Mouse (Mus musculus): Measurements from ENCODE around the gene Olfm2. TPM values are rescaled to one million over a fixed set of nuclear protein-coding genes. Genes with fewer than 3 reads are reported as not detected.
A peak's percentile ranks its signal among the peaks of the same experiment; 100 is the strongest.

Olfm2 gene
- polyA plus RNA-seq, 1 experiment from 2014 or later: not detected

DNA sequence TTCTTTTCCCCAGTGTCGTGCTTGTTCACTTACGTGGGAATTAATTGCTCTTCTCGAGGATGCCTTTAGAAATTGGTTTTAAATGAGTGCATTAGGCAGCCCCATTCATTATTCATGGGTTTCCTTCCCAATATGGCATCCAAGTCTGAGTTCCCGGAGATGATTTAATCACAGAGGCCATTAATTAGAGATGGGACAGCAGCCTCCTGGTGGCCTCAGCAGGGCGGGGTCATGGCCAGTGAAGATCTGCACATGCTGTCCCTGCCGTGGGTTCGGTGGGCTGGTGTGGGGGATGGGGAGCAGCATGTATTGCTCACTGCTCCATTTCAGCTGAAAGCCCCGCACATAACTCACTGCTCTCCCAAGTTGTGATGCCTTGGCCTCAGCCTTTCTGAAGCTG is 80.2 kb downstream of the Olfm2 start:
- no peaks in the 10 kb centered on the region for H3K79me2 ChIP-seq (ENCODE audit: inconsistent target)
- H3K27ac ChIP-seq: no peak overlapping the region
- 70% methylated on average over 8 of the region's 8 CpGs for WGBS (ENCODE audit: missing documents)
- no peak overlapping the region for H3K4me3 ChIP-seq (ENCODE audit: inconsistent target)
- peaks cover 29% of the 10 kb centered on the region; the same call in 1 of the 2 replicates for H3K36me3 ChIP-seq (ENCODE audit: inconsistent target)

DNA sequence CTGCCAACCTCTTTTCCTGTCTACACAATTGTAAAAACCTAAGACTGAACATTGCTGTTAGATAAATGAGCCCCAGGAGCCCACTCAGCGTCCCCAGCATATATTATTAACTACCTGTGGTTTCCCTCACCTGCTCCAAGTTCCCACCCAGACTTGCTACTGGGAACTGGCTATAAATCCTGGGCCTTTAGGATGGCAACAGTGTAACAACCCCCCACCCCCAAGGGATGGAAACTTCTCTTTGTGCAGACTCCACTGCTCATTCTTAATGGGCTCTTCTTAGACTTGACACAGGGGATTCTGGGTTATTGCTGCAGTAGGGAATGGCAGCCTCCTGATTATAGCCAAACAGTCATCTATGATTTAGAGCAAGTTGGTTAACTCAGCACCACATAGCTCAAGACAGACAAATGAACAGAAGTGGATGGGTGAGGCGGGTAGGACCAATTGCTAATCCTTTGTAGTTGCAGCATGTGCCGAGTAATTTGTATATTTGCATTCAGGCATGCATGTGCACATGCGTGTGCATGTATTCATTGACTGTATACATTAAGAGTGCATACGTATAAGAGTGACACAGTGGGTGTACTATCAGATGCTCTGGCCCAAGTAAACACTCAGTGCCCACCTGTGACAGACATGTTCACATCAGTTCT is 81.0 kb downstream of the Olfm2 start:
- no peak overlapping the region for H3K27ac ChIP-seq
- H3K36me3 ChIP-seq (ENCODE audit: inconsistent target): peaks cover 32% of the 10 kb centered on the region; the same call in 1 of the 2 replicates
- H3K79me2 ChIP-seq (ENCODE audit: inconsistent target): no peaks in the 10 kb centered on the region; the same call in 1 of the 2 replicates
- H3K4me3 ChIP-seq (ENCODE audit: inconsistent target): no peak overlapping the region
- 94% methylated on average over 5 of the region's 5 CpGs for WGBS (ENCODE audit: missing documents)

DNA sequence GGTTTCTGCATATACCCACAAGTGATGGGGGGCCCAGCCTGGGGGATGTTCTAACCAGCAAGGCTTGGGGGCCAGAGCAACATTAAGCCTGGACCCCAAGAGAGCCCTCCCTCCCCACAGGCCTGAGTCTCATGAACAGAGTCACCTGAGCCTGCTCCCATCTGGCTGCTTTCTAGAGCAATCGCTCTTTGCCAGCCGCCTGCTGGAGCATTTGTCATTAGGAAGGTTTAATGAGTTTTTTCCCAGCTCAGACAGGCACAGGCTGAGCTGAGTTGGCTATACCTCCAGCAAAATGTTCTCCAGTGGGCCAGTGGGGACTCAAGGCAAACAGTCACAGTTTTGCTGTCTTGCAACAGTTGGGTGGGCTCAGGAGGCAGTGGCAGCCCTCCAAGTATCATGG is 81.8 kb downstream of the Olfm2 start:
- peaks cover 32% of the 10 kb centered on the region; the same call in 1 of the 2 replicates for H3K36me3 ChIP-seq (ENCODE audit: inconsistent target)
- H3K4me3 ChIP-seq (ENCODE audit: inconsistent target): no peak overlapping the region
- H3K27ac ChIP-seq: no peak overlapping the region
- peaks cover 2% of the 10 kb centered on the region; the same call in 1 of the 2 replicates for H3K79me2 ChIP-seq (ENCODE audit: inconsistent target)
- 96% methylated on average over 2 of the region's 2 CpGs for WGBS (ENCODE audit: missing documents)

DNA sequence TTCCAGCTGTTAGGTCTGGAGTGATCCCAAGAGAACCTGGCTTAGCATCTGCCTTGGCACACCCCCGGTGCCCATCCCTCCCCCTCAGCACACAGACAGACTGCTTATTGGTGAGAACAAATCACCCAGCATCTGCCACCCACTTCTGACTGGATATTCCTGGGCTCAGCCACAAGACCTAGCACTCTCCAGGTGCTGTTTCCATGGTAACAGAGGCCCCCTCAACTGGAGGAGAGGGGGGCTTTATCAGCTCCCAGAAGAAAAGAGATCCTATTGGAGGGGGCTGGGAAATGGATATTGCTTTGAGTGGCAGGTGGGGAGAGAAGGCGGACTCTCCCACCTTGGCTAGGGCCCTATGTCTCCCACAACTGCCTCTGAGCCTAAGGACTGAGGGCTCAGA is 82.2 kb downstream of the Olfm2 start:
- no peak overlapping the region for H3K4me3 ChIP-seq (ENCODE audit: inconsistent target)
- 93% methylated on average over 2 of the region's 2 CpGs for WGBS (ENCODE audit: missing documents)
- peaks cover 36% of the 10 kb centered on the region; the same call in 1 of the 2 replicates for H3K36me3 ChIP-seq (ENCODE audit: inconsistent target)
- H3K79me2 ChIP-seq (ENCODE audit: inconsistent target): peaks cover 6% of the 10 kb centered on the region; the same call in 1 of the 2 replicates
- H3K27ac ChIP-seq: no peak overlapping the region

DNA sequence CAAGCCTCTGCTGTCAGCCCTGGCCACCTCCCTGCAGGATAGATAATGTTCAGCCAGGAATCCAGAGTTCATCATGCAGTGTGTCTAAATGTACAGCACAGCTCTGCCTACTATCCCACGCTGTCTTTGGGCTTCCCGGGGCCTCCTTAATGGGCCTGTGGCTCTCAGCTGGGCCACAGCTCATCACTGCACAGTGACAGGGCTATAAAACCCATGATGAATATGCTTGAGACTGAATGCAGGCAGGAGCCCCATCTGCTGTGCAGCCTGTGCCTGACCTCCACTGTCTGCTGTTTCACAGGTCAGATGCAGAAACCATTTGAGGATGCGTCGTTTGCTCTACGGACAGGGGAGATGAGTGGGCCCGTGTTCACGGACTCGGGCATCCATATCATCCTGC is 83.3 kb downstream of the Olfm2 start:
- Histone ChIP-seq H3K79me2 (ENCODE audit: inconsistent target) (peaks cover 17% of the 10 kb centered on the region; the same call in 1 of the 2 replicates), H3K36me3 (ENCODE audit: inconsistent target) (peaks cover 47% of the 10 kb centered on the region; the same call in 1 of the 2 replicates), H3K27ac (no peak overlapping the region), H3K4me3 (ENCODE audit: inconsistent target) (no peak overlapping the region)
- 92% methylated on average over 7 of the region's 8 CpGs for WGBS (ENCODE audit: missing documents)

DNA sequence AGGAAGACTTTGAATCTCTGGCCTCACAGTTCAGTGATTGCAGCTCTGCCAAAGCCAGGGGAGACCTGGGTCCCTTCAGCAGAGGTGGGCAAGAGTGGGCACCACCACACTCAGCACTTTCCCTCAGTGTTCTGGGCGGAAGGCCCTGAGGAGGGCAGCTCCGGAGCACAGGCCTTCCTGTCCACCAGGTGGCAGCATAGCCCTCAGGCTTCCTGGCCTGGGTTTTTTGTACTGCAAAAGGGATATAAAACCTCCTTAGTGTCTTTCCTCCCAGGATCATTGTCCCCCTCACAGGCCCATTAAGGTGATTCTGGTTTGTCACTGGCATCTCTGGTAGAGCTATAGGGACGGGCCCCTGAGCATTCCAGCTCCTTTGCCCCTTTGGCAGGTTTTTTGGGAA is 83.8 kb downstream of the Olfm2 start:
- Histone ChIP-seq H3K79me2 (ENCODE audit: inconsistent target) (peaks cover 22% of the 10 kb centered on the region), H3K36me3 (ENCODE audit: inconsistent target) (peaks cover 53% of the 10 kb centered on the region), H3K27ac (no peak overlapping the region), H3K4me3 (ENCODE audit: inconsistent target) (no peak overlapping the region)
- WGBS (ENCODE audit: missing documents): 58% methylated on average over 3 of the region's 3 CpGs

DNA sequence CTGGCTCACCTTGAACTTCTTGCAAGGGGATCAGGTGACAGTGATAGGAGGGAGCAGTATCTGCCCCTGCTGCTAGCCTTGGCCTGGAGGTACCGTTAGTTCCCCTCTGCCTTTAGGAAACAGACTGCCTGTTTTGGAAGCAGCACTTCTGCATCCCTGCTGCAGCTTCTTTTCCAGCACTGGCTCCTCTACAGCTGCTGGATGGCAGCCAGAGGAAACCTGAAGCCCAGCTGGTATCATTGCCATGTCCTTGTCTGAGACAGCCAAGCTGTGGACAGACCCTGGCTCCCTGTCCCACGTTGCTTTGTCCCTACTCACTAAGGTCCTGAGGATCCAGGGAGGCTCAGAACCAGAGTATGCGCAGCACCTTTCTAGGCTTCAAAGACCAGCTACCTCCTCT is 88.6 kb downstream of the Olfm2 start:
- H3K79me2 ChIP-seq (ENCODE audit: inconsistent target): peaks cover 70% of the 10 kb centered on the region
- peaks cover 56% of the 10 kb centered on the region for H3K36me3 ChIP-seq (ENCODE audit: inconsistent target)
- WGBS (ENCODE audit: missing documents): 97% methylated on average over 3 of the region's 3 CpGs
- no peak overlapping the region for H3K4me3 ChIP-seq (ENCODE audit: inconsistent target)
- H3K27ac ChIP-seq: no peak overlapping the region

DNA sequence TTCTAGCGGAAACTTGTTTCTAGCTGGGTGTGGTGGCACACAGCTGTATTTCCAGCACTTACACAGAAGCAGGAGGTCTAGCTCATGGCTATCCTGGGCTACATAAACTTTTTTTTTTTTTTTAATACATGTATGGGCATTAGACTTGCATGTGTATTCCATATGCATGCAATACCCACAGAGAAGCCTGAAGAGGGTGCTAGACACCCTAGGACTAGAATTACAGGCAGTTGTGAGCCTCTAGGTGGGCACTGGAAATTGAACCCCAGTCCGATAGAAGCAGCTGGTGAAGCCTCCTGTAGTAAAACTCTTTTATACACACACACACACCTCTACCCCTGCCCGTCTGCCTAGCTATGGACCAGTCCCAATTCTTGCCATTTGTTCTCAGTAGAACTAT is 92.3 kb downstream of the Olfm2 start:
- Histone ChIP-seq H3K4me3 (ENCODE audit: inconsistent target) (no peak overlapping the region), H3K36me3 (ENCODE audit: inconsistent target) (peaks cover 37% of the 10 kb centered on the region), H3K27ac (no peak overlapping the region), H3K79me2 (ENCODE audit: inconsistent target) (peaks cover 69% of the 10 kb centered on the region)
- WGBS (ENCODE audit: missing documents): 98% methylated on average over 3 of the region's 3 CpGs

DNA sequence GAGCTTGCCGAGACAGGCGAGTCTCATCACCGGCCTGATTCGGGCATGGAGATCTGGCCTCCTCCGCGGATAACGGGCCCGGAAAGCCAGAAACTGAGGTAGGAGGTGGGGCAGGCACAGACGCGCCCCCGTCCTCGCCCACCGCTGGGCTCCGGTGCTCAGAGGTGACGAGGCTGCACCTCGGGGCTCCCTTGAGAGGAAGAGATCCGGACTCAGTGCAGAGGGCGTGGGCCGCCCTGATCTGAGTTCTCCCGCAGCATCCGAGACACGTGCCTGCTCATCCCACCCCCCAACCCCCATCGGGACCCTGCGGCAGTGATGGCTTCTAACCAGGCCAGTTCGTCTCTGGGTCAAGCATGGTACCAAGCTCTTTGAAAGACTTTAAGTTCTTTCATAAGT is 93.9 kb downstream of the Olfm2 start:
- Histone ChIP-seq H3K27ac (peak overlapping the region; percentile 12; the same call in 1 of the 2 replicates), H3K36me3 (ENCODE audit: inconsistent target) (peaks cover 22% of the 10 kb centered on the region)
- WGBS (ENCODE audit: missing documents): under 1% methylated on average over 25 of the region's 25 CpGs

DNA sequence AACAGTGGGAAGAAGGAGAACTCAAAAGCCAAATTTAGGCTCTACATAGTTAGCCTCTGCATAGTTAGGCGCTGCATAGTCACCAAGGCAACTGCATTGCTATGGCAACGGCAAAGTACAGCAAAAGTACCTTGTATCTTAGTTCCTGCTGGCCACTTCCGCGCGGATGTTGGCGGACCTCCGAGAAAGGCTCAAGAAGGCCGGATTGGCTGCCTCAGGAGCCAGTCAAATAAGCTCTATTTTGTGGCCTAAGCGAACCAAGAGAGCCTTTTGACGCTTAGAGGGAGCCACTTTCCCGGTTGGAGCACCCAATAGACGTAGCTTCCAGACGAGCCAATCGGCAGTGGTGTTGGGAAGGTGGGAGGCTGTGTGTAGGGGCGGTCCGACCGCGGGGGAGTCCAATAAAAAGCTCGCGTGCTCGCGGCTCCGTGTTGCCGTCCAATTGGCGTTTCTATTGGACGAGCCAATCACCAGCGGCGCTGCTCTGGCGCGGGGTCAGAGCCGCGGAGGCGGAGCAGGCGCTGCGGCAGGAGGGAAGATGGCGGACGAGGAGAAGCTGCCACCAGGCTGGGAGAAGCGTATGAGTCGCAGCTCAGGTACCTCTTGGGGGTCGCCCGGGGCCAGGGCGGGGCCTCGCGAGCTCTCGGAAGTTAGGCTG is 94.4 kb downstream of the Olfm2 start, which contains the start of gene Pin1:
TSS of gene Pin1 (plus strand) at position 494 of the 658 bp plus-strand sequence.
- Histone ChIP-seq H3K4me3 (ENCODE audit: inconsistent target) (peak within 1 kb of the TSS; percentile 80), H3K36me3 (ENCODE audit: inconsistent target) (peaks cover 22% of the 10 kb centered on the region; the same call in 1 of the 2 replicates), H3K79me2 (ENCODE audit: inconsistent target) (peaks cover 50% of the 10 kb centered on the region), H3K27ac (peak within 1 kb of the TSS; percentile 12; the same call in 1 of the 2 replicates)
- WGBS (ENCODE audit: missing documents): under 1% methylated on average over 45 of the region's 45 CpGs

More for the DNA sequence above, 93.9 kb downstream of the Olfm2 start:
- peak overlapping the region; percentile 80 for H3K4me3 ChIP-seq (ENCODE audit: inconsistent target)
- peaks cover 53% of the 10 kb centered on the region for H3K79me2 ChIP-seq (ENCODE audit: inconsistent target)

DNA sequence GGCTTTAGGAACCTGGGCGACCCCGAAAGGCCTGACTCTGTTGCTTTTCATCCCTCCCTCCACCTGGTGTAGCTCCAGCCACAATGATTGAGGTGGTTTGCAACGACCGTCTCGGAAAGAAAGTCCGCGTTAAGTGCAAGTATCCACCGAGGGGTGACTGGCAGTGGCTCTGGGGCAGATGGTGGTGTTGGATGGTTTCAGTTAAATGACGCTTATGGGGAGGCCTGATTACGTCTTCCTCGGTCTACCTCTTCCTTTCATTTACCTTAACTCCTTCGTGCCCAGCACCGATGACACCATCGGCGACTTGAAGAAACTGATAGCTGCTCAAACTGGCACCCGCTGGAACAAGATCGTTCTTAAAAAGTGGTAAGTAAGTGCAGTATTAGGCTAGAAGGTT is 101.0 kb downstream of the Olfm2 start:
- 3% methylated on average over 17 of the region's 17 CpGs for WGBS (ENCODE audit: missing documents)
- Histone ChIP-seq H3K79me2 (ENCODE audit: inconsistent target) (peaks cover 67% of the 10 kb centered on the region), H3K27ac (peak overlapping the region; percentile 83), H3K4me3 (ENCODE audit: inconsistent target) (peak overlapping the region; percentile 100), H3K36me3 (ENCODE audit: inconsistent target) (peaks cover 7% of the 10 kb centered on the region; the same call in 1 of the 2 replicates)

DNA sequence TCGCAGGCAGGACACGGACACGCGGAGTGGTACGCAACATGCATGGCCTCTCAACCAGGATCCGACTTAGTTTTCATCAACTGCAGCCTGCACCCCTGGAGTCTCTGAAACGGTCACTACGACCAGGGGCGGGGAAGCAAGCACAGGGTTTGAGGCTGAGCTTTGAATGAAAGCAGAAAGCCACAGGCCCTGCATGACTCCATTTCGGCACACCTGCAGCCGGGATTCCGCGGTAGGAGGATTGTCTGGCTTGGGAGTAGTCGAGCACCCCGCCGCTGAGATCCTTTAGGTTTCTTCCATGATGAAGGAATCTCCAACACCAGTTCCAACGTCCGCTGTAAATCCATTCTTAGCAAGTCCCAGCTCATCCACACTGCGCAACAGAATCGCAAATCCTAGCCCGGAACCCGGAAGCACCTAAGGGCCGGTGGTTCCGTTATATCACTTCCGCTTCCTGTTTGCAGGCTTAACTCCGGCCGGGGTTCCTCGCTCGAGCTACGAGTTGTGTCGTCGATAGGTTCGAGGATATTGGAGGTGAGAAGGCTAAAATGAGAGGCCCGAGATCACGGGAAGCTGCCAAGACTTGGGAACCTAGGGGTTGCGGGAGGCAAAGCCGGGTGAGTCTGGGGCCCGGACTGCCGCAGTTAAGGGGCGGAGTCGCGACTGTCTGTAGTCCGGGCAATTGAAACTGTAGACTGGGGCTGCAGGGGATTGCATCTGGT is 101.6 kb downstream of the Olfm2 start, which contains the start of gene Fbxl12:
TSS of gene Fbxl12 (minus strand) at position 408 of the 722 bp plus-strand sequence.
- peaks cover 73% of the 10 kb centered on the region for H3K79me2 ChIP-seq (ENCODE audit: inconsistent target)
- WGBS (ENCODE audit: missing documents): under 1% methylated on average over 43 of the region's 43 CpGs
- H3K27ac ChIP-seq: peak within 1 kb of the TSS; percentile 83
- H3K36me3 ChIP-seq (ENCODE audit: inconsistent target): peaks cover 11% of the 10 kb centered on the region; the same call in 1 of the 2 replicates
- H3K4me3 ChIP-seq (ENCODE audit: inconsistent target): peak within 1 kb of the TSS; percentile 100

DNA sequence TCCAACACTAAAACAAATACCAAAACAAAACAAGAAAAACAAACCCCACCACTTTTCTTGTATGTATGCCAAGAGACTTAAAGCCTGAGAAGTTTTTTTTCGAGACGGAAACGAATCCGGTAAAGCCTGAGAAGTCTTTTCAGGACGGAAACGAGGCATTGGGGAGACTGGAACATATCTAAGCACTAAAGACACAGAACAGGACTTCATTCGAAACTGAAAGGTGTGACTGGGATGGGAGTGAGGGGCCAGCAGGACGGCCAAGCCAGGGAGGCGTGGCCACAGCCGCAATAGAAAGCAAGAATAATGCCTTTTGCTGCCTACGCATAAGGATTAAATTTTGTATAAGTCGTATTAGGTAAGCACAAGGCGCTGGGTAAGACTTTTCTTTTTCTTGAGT is 102.4 kb downstream of the Olfm2 start:
- WGBS (ENCODE audit: missing documents): 1% methylated on average over 13 of the region's 13 CpGs
- Histone ChIP-seq H3K36me3 (ENCODE audit: inconsistent target) (peaks cover 19% of the 10 kb centered on the region; the same call in 1 of the 2 replicates), H3K79me2 (ENCODE audit: inconsistent target) (peaks cover 80% of the 10 kb centered on the region), H3K4me3 (ENCODE audit: inconsistent target) (peak overlapping the region; percentile 100), H3K27ac (peak overlapping the region; percentile 83)

DNA sequence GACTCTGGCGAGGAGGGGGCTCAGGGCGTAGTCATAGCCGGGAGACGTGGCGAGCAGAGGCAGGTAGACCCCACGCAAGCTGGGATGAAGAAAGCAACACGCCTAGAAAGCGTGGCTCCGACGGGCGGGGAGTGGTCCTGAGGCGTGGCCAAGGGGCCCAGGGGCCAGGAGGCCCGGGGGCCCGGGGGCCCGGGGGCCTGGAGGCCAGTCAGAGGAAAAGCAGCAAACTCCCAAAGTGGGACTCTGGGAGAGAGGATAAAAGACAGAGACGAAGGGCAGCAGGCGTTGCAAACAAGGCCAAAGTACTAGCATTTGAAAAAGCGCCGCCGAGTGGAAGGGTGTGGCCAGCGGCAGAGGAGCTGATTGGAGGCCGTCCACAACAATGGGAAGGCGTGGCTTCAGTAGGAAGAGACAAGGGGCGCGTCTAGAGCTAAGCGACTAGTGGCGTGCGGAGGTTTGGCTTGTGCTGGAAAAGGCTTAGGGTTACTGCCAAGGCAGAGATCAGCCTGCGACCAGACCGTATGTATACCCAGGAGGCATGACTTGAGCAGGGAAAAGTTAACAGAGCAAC is 103.2 kb downstream of the Olfm2 start:
- peak overlapping the region; percentile 100 for H3K4me3 ChIP-seq (ENCODE audit: inconsistent target)
- peaks cover 88% of the 10 kb centered on the region for H3K79me2 ChIP-seq (ENCODE audit: inconsistent target)
- H3K27ac ChIP-seq: peak overlapping the region; percentile 83
- H3K36me3 ChIP-seq (ENCODE audit: inconsistent target): peaks cover 24% of the 10 kb centered on the region; the same call in 1 of the 2 replicates
- WGBS (ENCODE audit: missing documents): under 1% methylated on average over 28 of the region's 30 CpGs
